Mouse (Mus musculus): ENCODE data around the gene Atf5. TPM values are rescaled to one million over a fixed set of nuclear protein-coding genes. Genes with fewer than 3 reads are reported as not detected.
A peak's percentile ranks its signal among the peaks of the same experiment; 100 is the strongest.

Gene Atf5
- total and polyA plus RNA-seq, 3 experiments = 13.4 to 82.3 (median 71.1) TPM

GRCm38 (mm10) chr7:44772591-44773204 lies 43.8 kb downstream of the Atf5 start:
- Histone ChIP-seq H3K27ac (ENCODE audit: insufficient read depth, low read depth) (no peak overlapping the region), H3K4me1 (ENCODE audit: control insufficient read depth in 1 of 2, insufficient read depth in 2 of 2) (no peaks in the 10 kb centered on the region), H3K4me2 (ENCODE audit: insufficient read depth, low read depth, poor library complexity, severe bottlenecking) (no peak overlapping the region), H3K36me3 (replicated peaks in 1 of 2; ENCODE audit: control insufficient read depth in 1 of 2, insufficient read depth in 1 of 2, low read length in 1 of 2) (peaks cover 64 to 96% of the 10 kb centered on the region in 2 experiments), H3K9me3 (replicated peaks; ENCODE audit: low read length) (no peaks in the 10 kb centered on the region), H3K9ac (ENCODE audit: insufficient read depth, low read depth) (no peak overlapping the region), H3K4me3 (replicated peaks in 1 of 3; ENCODE audit: low read depth in 2 of 3, low read length in 2 of 3, poor library complexity in 1 of 3) (no peak overlapping the region), H3K79me2 (replicated peaks; ENCODE audit: control insufficient read depth, extremely low read depth, insufficient read depth, poor library complexity, severe bottlenecking) (no peaks in the 10 kb centered on the region), H3K27me3 (replicated peaks) (no peaks in the 10 kb centered on the region)
- in situ Hi-C loops (cut with MboI; ENCODE audit: low pct_ligation_motif_present, low pct_unique_long_range_greater_than_20kb, low sequenced_read_pairs) = no loop called here
- no peak for TF ChIP-seq ZC3H11A (IDR thresholded peaks at IDR 0.05; ENCODE audit: low read depth, low read length)
- no peak for TF ChIP-seq RCOR1 (conservative IDR thresholded peaks at IDR 0.05; ENCODE audit: low read depth, low read length)
- TF ChIP-seq NELFE (IDR thresholded peaks at IDR 0.05; ENCODE audit: low read depth, low read length) = no peak
- dilution Hi-C loops (cut with MboI; ENCODE audit: extremely low pct_ligation_motif_present, extremely low pct_unique_long_range_greater_than_20kb, low sequenced_read_pairs) = no loop called here
- DNase-seq (ENCODE audit: extremely low read depth) = no peak

DNA sequence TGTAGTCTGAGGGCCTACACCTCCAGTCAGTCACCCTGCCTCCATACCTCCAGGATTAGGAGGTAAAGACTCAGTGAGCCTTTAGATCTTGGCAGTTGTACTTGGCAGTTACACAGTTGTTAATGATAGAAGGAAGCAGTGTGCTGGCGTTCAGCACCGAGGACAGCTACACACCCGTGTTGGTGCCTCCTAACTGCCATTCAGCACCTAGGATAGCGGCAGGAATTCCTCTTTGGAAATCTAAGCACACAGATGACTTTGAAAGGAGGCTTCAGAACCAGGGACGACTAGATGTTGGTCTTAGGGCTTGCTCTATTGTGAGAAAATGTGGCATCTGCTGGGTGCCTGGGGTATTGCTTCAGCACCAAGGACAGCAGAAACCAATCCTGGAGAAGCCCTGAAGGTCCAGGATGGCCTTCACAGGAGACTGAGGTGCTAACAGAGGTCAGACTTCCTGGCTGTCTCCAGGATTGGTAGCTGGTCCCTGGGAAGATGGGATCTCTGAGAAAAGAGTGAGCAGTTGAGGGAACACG lies 46.3 kb downstream of the Atf5 start:
- dilution Hi-C loops (cut with MboI; ENCODE audit: extremely low pct_ligation_motif_present, extremely low pct_unique_long_range_greater_than_20kb, low sequenced_read_pairs) = no loop called here

GRCm38 (mm10) chr7:44768129-44768528 lies 48.3 kb downstream of the Atf5 start:
- Histone ChIP-seq H3K4me1 (ENCODE audit: control insufficient read depth in 1 of 2, insufficient read depth in 2 of 2) (no peaks in the 10 kb centered on the region), H3K36me3 (replicated peaks in 1 of 2; ENCODE audit: control insufficient read depth in 1 of 2, insufficient read depth in 1 of 2, low read length in 1 of 2) (peaks cover 79 to 100% of the 10 kb centered on the region in 2 experiments), H3K27me3 (replicated peaks) (no peaks in the 10 kb centered on the region), H3K4me3 (replicated peaks in 1 of 3; ENCODE audit: low read depth in 2 of 3, low read length in 2 of 3, poor library complexity in 1 of 3) (no peak overlapping the region), H3K4me2 (ENCODE audit: insufficient read depth, low read depth, poor library complexity, severe bottlenecking) (no peak overlapping the region), H3K79me2 (replicated peaks; ENCODE audit: control insufficient read depth, extremely low read depth, insufficient read depth, poor library complexity, severe bottlenecking) (no peaks in the 10 kb centered on the region), H3K27ac (ENCODE audit: insufficient read depth, low read depth) (no peak overlapping the region), H3K9me3 (replicated peaks; ENCODE audit: low read length) (no peaks in the 10 kb centered on the region), H3K9ac (ENCODE audit: insufficient read depth, low read depth) (no peak overlapping the region)
- TF ChIP-seq HCFC1 (IDR thresholded peaks at IDR 0.05; ENCODE audit: low read depth, low read length) (no peak), ELF1 (IDR thresholded peaks at IDR 0.05; ENCODE audit: low read depth, low read length) (no peak), EP300 (IDR thresholded peaks at IDR 0.05; ENCODE audit: low read length) (no peak), IRF4 (IDR thresholded peaks at IDR 0.05; ENCODE audit: low read depth, low read length) (no peak), NELFE (IDR thresholded peaks at IDR 0.05; ENCODE audit: low read depth, low read length) (no peak), ZNF384 (IDR thresholded peaks at IDR 0.05; ENCODE audit: low read depth, low read length) (no peak), MYC (IDR thresholded peaks at IDR 0.05; ENCODE audit: low read depth, low read length) (no peak), POLR2A (IDR thresholded peaks at IDR 0.05; ENCODE audit: low read depth, low read length) (no peak), MAFK (IDR thresholded peaks at IDR 0.05; ENCODE audit: insufficient replicate concordance, low read length) (no peak), USF1 (IDR thresholded peaks at IDR 0.05; ENCODE audit: low read depth, low read length) (no peak), MAZ (IDR thresholded peaks at IDR 0.05; ENCODE audit: low read depth, low read length) (no peak), CHD1 (IDR thresholded peaks at IDR 0.05; ENCODE audit: low read depth, low read length) (no peak)
- in situ Hi-C loops (cut with MboI; ENCODE audit: low pct_ligation_motif_present, low pct_unique_long_range_greater_than_20kb, low sequenced_read_pairs) = no loop called here
- no peak for DNase-seq (ENCODE audit: extremely low read depth)
- dilution Hi-C loops (cut with MboI; ENCODE audit: extremely low pct_ligation_motif_present, extremely low pct_unique_long_range_greater_than_20kb, low sequenced_read_pairs) = no loop called here

More for the DNA sequence above, 46.3 kb downstream of the Atf5 start:
- Histone ChIP-seq H3K36me3 (replicated peaks in 1 of 2; ENCODE audit: control insufficient read depth in 1 of 2, insufficient read depth in 1 of 2, low read length in 1 of 2) (peaks cover 66 to 99% of the 10 kb centered on the region in 2 experiments), H3K4me3 (replicated peaks in 1 of 3; ENCODE audit: low read depth in 2 of 3, low read length in 2 of 3, poor library complexity in 1 of 3) (no peak overlapping the region), H3K79me2 (replicated peaks; ENCODE audit: control insufficient read depth, extremely low read depth, insufficient read depth, poor library complexity, severe bottlenecking) (no peaks in the 10 kb centered on the region), H3K4me1 (ENCODE audit: control insufficient read depth in 1 of 2, insufficient read depth in 2 of 2) (no peaks in the 10 kb centered on the region), H3K9ac (ENCODE audit: insufficient read depth, low read depth) (no peak overlapping the region), H3K4me2 (ENCODE audit: insufficient read depth, low read depth, poor library complexity, severe bottlenecking) (no peak overlapping the region), H3K27ac (ENCODE audit: insufficient read depth, low read depth) (no peak overlapping the region), H3K27me3 (replicated peaks) (no peaks in the 10 kb centered on the region), H3K9me3 (replicated peaks; ENCODE audit: low read length) (no peaks in the 10 kb centered on the region)
- DNase-seq (ENCODE audit: extremely low read depth) = peak; percentile 28
- in situ Hi-C loops (cut with MboI; ENCODE audit: low pct_ligation_motif_present, low pct_unique_long_range_greater_than_20kb, low sequenced_read_pairs) = no loop called here
- TF ChIP-seq MAZ (IDR thresholded peaks at IDR 0.05; ENCODE audit: low read depth, low read length) (no peak), ELF1 (IDR thresholded peaks at IDR 0.05; ENCODE audit: low read depth, low read length) (no peak), MAFK (IDR thresholded peaks at IDR 0.05; ENCODE audit: insufficient replicate concordance, low read length) (no peak), KAT2A (IDR thresholded peaks at IDR 0.05; ENCODE audit: insufficient replicate concordance, low read length) (no peak), MEF2A (IDR thresholded peaks at IDR 0.05; ENCODE audit: borderline replicate concordance, low read depth, low read length) (no peak), NRF1 (IDR thresholded peaks at IDR 0.05; ENCODE audit: low read depth, low read length) (no peak), BHLHE40 (IDR thresholded peaks at IDR 0.05; ENCODE audit: low read depth, low read length) (no peak), SIN3A (IDR thresholded peaks at IDR 0.05; ENCODE audit: low read length) (peak; percentile 97), USF1 (IDR thresholded peaks at IDR 0.05; ENCODE audit: low read depth, low read length) (no peak), ZC3H11A (IDR thresholded peaks at IDR 0.05; ENCODE audit: low read depth, low read length) (no peak), HCFC1 (IDR thresholded peaks at IDR 0.05; ENCODE audit: low read depth, low read length) (no peak), MAX (IDR thresholded peaks at IDR 0.05; ENCODE audit: low read length) (no peak), ZNF384 (IDR thresholded peaks at IDR 0.05; ENCODE audit: low read depth, low read length) (no peak), PAX5 (IDR thresholded peaks at IDR 0.05; ENCODE audit: low read length) (no peak), TCF12 (IDR thresholded peaks at IDR 0.05; ENCODE audit: low read depth, low read length) (no peak), POLR2A (IDR thresholded peaks at IDR 0.05; ENCODE audit: low read depth, low read length) (no peak), ETS1 (conservative IDR thresholded peaks at IDR 0.05; ENCODE audit: low read depth, low read length) (no peak), MXI1 (IDR thresholded peaks at IDR 0.05; ENCODE audit: low read depth, low read length) (peak; percentile 90; the same call in 1 of the 2 replicates)

Data from CH12.LX (cell line).